Comparison of ENCODE assay signal across 7 mouse cellular contexts in genomic region chr9:123259461-123259895, GRCm38 (mm10). TPM values are rescaled to one million over a fixed set of nuclear protein-coding genes. Genes with fewer than 3 reads are reported as not detected.
DNase-seq lines count a peak whose midpoint lies in the region; TF ChIP-seq lines count a peak whose summit lies in the region.

No protein-coding gene starts in this region.

- TF ChIP-seq RAD21 in CH12.LX (IDR thresholded peaks at IDR 0.05; ENCODE audit: low read depth, low read length), result peak; percentile 91

- no peaks in the 10 kb centered on the region; a peak in 1 of 4 replicates for H3K4me1 ChIP-seq in CH12.LX (ENCODE audit: control insufficient read depth in 1 of 2, insufficient read depth in 2 of 2)
- peaks cover 20% of the 10 kb centered on the region for H3K4me1 ChIP-seq in midbrain, embryonic 10.5 days

- intact Hi-C loops in heart, postnatal 10 days (cut with DNase I), result loop anchor here (2.0 to 5.0 kb wide), 2 partner anchors 181 to 263 kb away; no protein-coding TSS in a partner anchor

- H3K4me3 ChIP-seq in CH12.LX (replicated peaks in 1 of 3; ENCODE audit: low read depth in 2 of 3, low read length in 2 of 3, poor library complexity in 1 of 3), result peak overlapping the region; percentile 63 to 82 (median 64)
- peak overlapping the region; percentile 78 for H3K4me3 ChIP-seq in midbrain, embryonic 10.5 days

- TF ChIP-seq CTCF in CH12.LX (conservative IDR thresholded peaks at IDR 0.05 in 1 of 2, IDR thresholded peaks at IDR 0.05 in 1 of 2; ENCODE audit: low read depth in 2 of 2, low read length in 2 of 2), result peak in 1 of 2 experiments; percentile 91; a peak in 2 of 4 replicates

- H3K27ac ChIP-seq in CH12.LX (ENCODE audit: insufficient read depth, low read depth), result no peak overlapping the region
- H3K27ac ChIP-seq in midbrain, embryonic 10.5 days (replicated peaks), result peak overlapping the region; percentile 84

- no peaks in the 10 kb centered on the region for H3K36me3 ChIP-seq in CH12.LX (replicated peaks in 1 of 2; ENCODE audit: control insufficient read depth in 1 of 2, insufficient read depth in 1 of 2, low read length in 1 of 2)
- no peaks in the 10 kb centered on the region for H3K36me3 ChIP-seq in midbrain, embryonic 10.5 days

- no peak overlapping the region; the same call in 1 of the 2 replicates for H3K9ac ChIP-seq in CH12.LX (ENCODE audit: insufficient read depth, low read depth)

- TF ChIP-seq POLR2A in CH12.LX (IDR thresholded peaks at IDR 0.05; ENCODE audit: low read depth, low read length), result no peak

- H3K4me2 ChIP-seq in CH12.LX (ENCODE audit: insufficient read depth, low read depth, poor library complexity, severe bottlenecking), result peak overlapping the region; percentile 52

- dilution Hi-C loops in CH12.LX (cut with MboI; ENCODE audit: extremely low pct_ligation_motif_present, extremely low pct_unique_long_range_greater_than_20kb, low sequenced_read_pairs), result no loop called here

- DNase-seq in CH12.LX (ENCODE audit: extremely low read depth), result no peak
- DNase-seq in MN1 (ENCODE audit: low spot score), result peak; percentile 89
- peak; percentile 89 for DNase-seq in embryo, embryonic 9.5 days (ENCODE audit: extremely low spot score)
- peak; percentile 89 to 90 for DNase-seq in heart, postnatal 10 days
- peak; percentile 81 to 87 for DNase-seq in layer of hippocampus, postnatal 10 days (ENCODE audit: low spot score in 2 of 2)
- DNase-seq in midbrain, embryonic 10.5 days (ENCODE audit: low spot score), result peak; percentile 91
- DNase-seq in spleen, postnatal 36 days (ENCODE audit: low spot score in 2 of 2), result peak; percentile 30 to 36

- H3K79me2 ChIP-seq in CH12.LX (replicated peaks; ENCODE audit: control insufficient read depth, extremely low read depth, insufficient read depth, poor library complexity, severe bottlenecking), result no peaks in the 10 kb centered on the region

- no peaks in the 10 kb centered on the region for H3K9me3 ChIP-seq in CH12.LX (replicated peaks; ENCODE audit: low read length)
- H3K9me3 ChIP-seq in midbrain, embryonic 10.5 days (replicated peaks), result no peaks in the 10 kb centered on the region

- in situ Hi-C loops in CH12.LX (cut with MboI; ENCODE audit: low pct_ligation_motif_present, low pct_unique_long_range_greater_than_20kb, low sequenced_read_pairs), result loop anchor here (5.0 to 10.0 kb wide), 3 partner anchors 97 to 265 kb away; partner anchors contain the start of gene Sacm1l

- WGBS in midbrain, embryonic 10.5 days, result under 1% methylated on average over 45 of the region's 45 CpGs

- no peak for TF ChIP-seq EP300 in CH12.LX (IDR thresholded peaks at IDR 0.05; ENCODE audit: low read length)

- H3K27me3 ChIP-seq in CH12.LX (replicated peaks), result peaks cover 51% of the 10 kb centered on the region
- H3K27me3 ChIP-seq in midbrain, embryonic 10.5 days (ENCODE audit: low read depth, poor library complexity, severe bottlenecking), result peaks cover 37% of the 10 kb centered on the region

TF ChIP-seq in CH12.LX, 34 proteins besides CTCF, POLR2A, EP300 and RAD21:
- TF ChIP-seq ZC3H11A (IDR thresholded peaks at IDR 0.05; ENCODE audit: low read depth, low read length) (peak; percentile 92; the same call in 1 of the 2 replicates), TCF12 (IDR thresholded peaks at IDR 0.05; ENCODE audit: low read depth, low read length) (0 out of 2 replicates have a peak, but pooled peaks have one; percentile 52), SMC3 (IDR thresholded peaks at IDR 0.05; ENCODE audit: low read depth, low read length) (peak; percentile 93; the same call in 1 of the 2 replicates), NELFE (IDR thresholded peaks at IDR 0.05; ENCODE audit: low read depth, low read length) (no peak), IRF4 (IDR thresholded peaks at IDR 0.05; ENCODE audit: low read depth, low read length) (peak; percentile 52; the same call in 1 of the 2 replicates), E2F4 (IDR thresholded peaks at IDR 0.05; ENCODE audit: insufficient replicate concordance, low read depth, low read length) (no peak)

RNA-seq across cellular contexts. Expression of gene Tmem158, which starts 1.1 kb away (rescaled TPM):
- total RNA-seq in CH12.LX (2012; rRNA removed) (6.6 and 7.3 TPM in 2 replicates), CH12.LX (2014; rRNA removed) (1.8 and 2.4 TPM in 2 replicates)
- 2.1 and 2.9 TPM in 2 replicates for polyA plus RNA-seq in CH12.LX (2012; ENCODE audit: insufficient read length, low read depth)
- total RNA-seq in heart, postnatal 10 days (2021), result 10 to 100 TPM; 15.9 to 16.6 TPM
- 10 to 100 TPM; 70.7 to 72.0 TPM for total RNA-seq in layer of hippocampus, postnatal 10 days (2021)
- 4.8 and 5.4 TPM in 2 replicates for polyA plus RNA-seq in midbrain, embryonic 10.5 days (2016; fragmentation: Nextera tagmentation; extraction: Ambion mirVana)

RNA-seq across cellular contexts. Expression of gene Cdcp1, which starts 43.6 kb away (rescaled TPM):
- total RNA-seq in CH12.LX (2012; rRNA removed), result 3.1 and 3.4 TPM in 2 replicates
- total RNA-seq in CH12.LX (2014; rRNA removed), result 3.6 and 4.3 TPM in 2 replicates
- polyA plus RNA-seq in CH12.LX (2012; ENCODE audit: insufficient read length, low read depth), result 5.0 and 5.9 TPM in 2 replicates
- total RNA-seq in heart, postnatal 10 days (2021), result under 1 TPM; 0.07 to 0.20 TPM
- total RNA-seq in layer of hippocampus, postnatal 10 days (2021), result under 1 TPM in 1 of 2 experiments, not detected in 1; 0.09 TPM
- polyA plus RNA-seq in midbrain, embryonic 10.5 days (2016; fragmentation: Nextera tagmentation; extraction: Ambion mirVana), result 0.47 and 0.48 TPM in 2 replicates

Comparison
In these comparisons a context has a peak if more than half of its experiments do, and no peak if none do; other contexts are left out.
1. RNA of gene Tmem158, which starts 1.1 kb away (total RNA-seq): 70.7 to 72.0 TPM in layer of hippocampus, postnatal 10 days; 15.9 to 16.6 TPM in heart, postnatal 10 days and 1.8 to 7.3 TPM in CH12.LX; every median in the first group is over 4 times any median in the second.